8 mouse cellular contexts compared by ENCODE assay signal in genomic region chr16:17575870-17576824, GRCm38 (mm10). TPM values are rescaled to one million over a fixed set of nuclear protein-coding genes. Genes with fewer than 3 reads are reported as not detected.
A peak's percentile ranks its signal among the peaks of the same experiment; 100 is the strongest.
DNase-seq lines count a peak whose midpoint lies in the region; ATAC-seq and TF ChIP-seq lines count a peak whose summit lies in the region.

No protein-coding gene starts in this region.

- peak; percentile 31 to 44 for DNase-seq in adrenal gland, postnatal 4 days (ENCODE audit: low spot score in 2 of 2)
- peak; percentile 86 for DNase-seq in kidney, postnatal 10 days
- peak; percentile 44 for DNase-seq in urinary bladder, adult 2 months (ENCODE audit: low spot score)

- TF ChIP-seq CTCF in embryonic fibroblast, embryonic 13.5 days (IDR thresholded peaks at IDR 0.05; ENCODE audit: borderline replicate concordance, insufficient read depth, low read length) = no peak

- peak overlapping the region; percentile 37 for H3K4me3 ChIP-seq in embryonic fibroblast, embryonic 13.5 days (ENCODE audit: insufficient read depth, low read length)
- H3K4me3 ChIP-seq in heart, embryonic 13.5 days = peak overlapping the region; percentile 67
- H3K4me3 ChIP-seq in liver, embryonic 12.5 days = peak overlapping the region; percentile 51
- no peak overlapping the region for H3K4me3 ChIP-seq in myocyte

- TF ChIP-seq POLR2A in embryonic fibroblast, embryonic 13.5 days (IDR thresholded peaks at IDR 0.05; ENCODE audit: low read depth, low read length) = no peak
- no peak for TF ChIP-seq POLR2A in myocyte (IDR thresholded peaks at IDR 0.05; ENCODE audit: insufficient read length, low read depth)

- H3K36me3 ChIP-seq in heart, embryonic 13.5 days = no peaks in the 10 kb centered on the region
- H3K36me3 ChIP-seq in liver, embryonic 12.5 days = no peaks in the 10 kb centered on the region
- H3K36me3 ChIP-seq in myocyte (ENCODE audit: control insufficient read depth, insufficient read depth) = no peaks in the 10 kb centered on the region

- ATAC-seq in CD4-positive, CD25-positive, alpha-beta regulatory T cell, adult 4 months = peak; percentile 41
- ATAC-seq in heart, embryonic 13.5 days (ENCODE audit: extremely low read depth, insufficient number of reproducible peaks, low FRiP score, low TSS enrichment) = no peak
- ATAC-seq in liver, embryonic 12.5 days = no peak

- no peaks in the 10 kb centered on the region for H3K4me1 ChIP-seq in embryonic fibroblast, embryonic 13.5 days (ENCODE audit: control insufficient read depth, insufficient read depth, low read length)
- peaks cover 15% of the 10 kb centered on the region for H3K4me1 ChIP-seq in heart, embryonic 13.5 days
- peaks cover 12% of the 10 kb centered on the region for H3K4me1 ChIP-seq in liver, embryonic 12.5 days

- 12% methylated on average over 45 of the region's 45 CpGs for WGBS in heart, embryonic 13.5 days
- 12% methylated on average over 45 of the region's 45 CpGs for WGBS in liver, embryonic 12.5 days (ENCODE audit: insufficient replicate concordance)

- no peaks in the 10 kb centered on the region for H3K79me2 ChIP-seq in myocyte (ENCODE audit: control insufficient read depth, insufficient read depth)

- no peak overlapping the region for H3ac ChIP-seq in myocyte (ENCODE audit: control insufficient read depth, insufficient read length)

- peak overlapping the region; percentile 91 for H3K4me2 ChIP-seq in heart, embryonic 13.5 days
- H3K4me2 ChIP-seq in liver, embryonic 12.5 days = peak overlapping the region; percentile 73
- peak overlapping the region; percentile 78 for H3K4me2 ChIP-seq in myocyte (ENCODE audit: low read depth)

- H3K27ac ChIP-seq in embryonic fibroblast, embryonic 13.5 days (ENCODE audit: insufficient read depth, low read length) = no peak overlapping the region
- H3K27ac ChIP-seq in heart, embryonic 13.5 days (replicated peaks) = no peak overlapping the region
- no peak overlapping the region for H3K27ac ChIP-seq in liver, embryonic 12.5 days

- no peaks in the 10 kb centered on the region for H3K9me3 ChIP-seq in heart, embryonic 13.5 days
- H3K9me3 ChIP-seq in liver, embryonic 12.5 days (replicated peaks) = no peaks in the 10 kb centered on the region

- peak overlapping the region; percentile 81 for H3K9ac ChIP-seq in heart, embryonic 13.5 days
- no peak overlapping the region; the same call in 1 of the 2 replicates for H3K9ac ChIP-seq in liver, embryonic 12.5 days

- peaks cover 75% of the 10 kb centered on the region for H3K27me3 ChIP-seq in heart, embryonic 13.5 days (replicated peaks)
- peaks cover 74% of the 10 kb centered on the region for H3K27me3 ChIP-seq in liver, embryonic 12.5 days (replicated peaks)
- H3K27me3 ChIP-seq in myocyte (ENCODE audit: control insufficient read depth, insufficient read depth, insufficient read length) = peaks cover 8% of the 10 kb centered on the region

TF ChIP-seq in myocyte, 11 proteins besides CTCF, POLR2A, EP300 and RAD21:
- TF ChIP-seq MYOD1 (IDR thresholded peaks at IDR 0.05; ENCODE audit: control insufficient read depth in 1 of 3, insufficient read length in 2 of 3, low read depth in 2 of 3) (peak in 2 of 3 experiments; percentile 13 to 42), CEBPB (IDR thresholded peaks at IDR 0.05; ENCODE audit: insufficient read depth, poor library complexity, severe bottlenecking) (no peak), MYOG (IDR thresholded peaks at IDR 0.05; ENCODE audit: control insufficient read depth in 1 of 3, insufficient read depth in 1 of 3, insufficient read length in 2 of 3, low read depth in 2 of 3) (peak in 1 of 3 experiments; percentile 46)

RNA-seq across cellular contexts. Expression of gene Slc7a4, which starts 6.9 kb away (rescaled TPM):
- polyA plus RNA-seq in CD4-positive, CD25-positive, alpha-beta regulatory T cell, adult 4 months (2017; shearing (Covaris generic)) = 1 to 10 TPM; 2.3 to 4.3 TPM
- total RNA-seq in adrenal gland, postnatal 4 days (2021) = 10 to 100 TPM; 17.9 to 21.9 TPM
- polyA plus RNA-seq in embryonic fibroblast, embryonic 13.5 days (2011; ENCODE audit: insufficient read length, low read depth, missing spikeins) = 2.1 and 2.2 TPM in 2 replicates
- polyA plus RNA-seq in heart, embryonic 13.5 days (2015; fragmentation: Nextera tagmentation; extraction: Ambion mirVana) = 8.9 and 9.8 TPM in 2 replicates
- polyA plus RNA-seq in liver, embryonic 12.5 days (2016; fragmentation: Nextera tagmentation; extraction: Ambion mirVana) = 1.7 TPM in 2 replicates
- 1.1 TPM for polyA plus RNA-seq in myocyte (2012; fragmentation: generic; extraction: Trizol)
- 12.4 and 17.0 TPM in 2 replicates for polyA plus RNA-seq in urinary bladder, adult 2 months (2012; rRNA removed)

RNA-seq across cellular contexts. Expression of gene P2rx6, which starts 14.5 kb away (rescaled TPM):
- not detected for polyA plus RNA-seq in CD4-positive, CD25-positive, alpha-beta regulatory T cell, adult 4 months (2017; shearing (Covaris generic))
- under 1 TPM; 0.45 to 0.51 TPM for total RNA-seq in adrenal gland, postnatal 4 days (2021)
- polyA plus RNA-seq in embryonic fibroblast, embryonic 13.5 days (2011; ENCODE audit: insufficient read length, low read depth, missing spikeins) = 2.2 and 3.0 TPM in 2 replicates
- 0.65 and 0.79 TPM in 2 replicates for polyA plus RNA-seq in heart, embryonic 13.5 days (2015; fragmentation: Nextera tagmentation; extraction: Ambion mirVana)
- 0.08 TPM in 2 replicates for polyA plus RNA-seq in liver, embryonic 12.5 days (2016; fragmentation: Nextera tagmentation; extraction: Ambion mirVana)
- polyA plus RNA-seq in myocyte (2012; fragmentation: generic; extraction: Trizol) = 3.3 TPM
- polyA plus RNA-seq in urinary bladder, adult 2 months (2012; rRNA removed) = 4.4 and 5.5 TPM in 2 replicates

RNA-seq across cellular contexts. Expression of gene Lrrc74b, which starts 15.1 kb away (rescaled TPM):
- not detected for polyA plus RNA-seq in CD4-positive, CD25-positive, alpha-beta regulatory T cell, adult 4 months (2017; shearing (Covaris generic))
- total RNA-seq in adrenal gland, postnatal 4 days (2021) = under 1 TPM; 0.31 to 0.65 TPM
- polyA plus RNA-seq in embryonic fibroblast, embryonic 13.5 days (2011; ENCODE audit: insufficient read length, low read depth, missing spikeins) = 0.25 TPM in 1 of 2 replicates, not detected in the other
- 0.19 TPM in 2 replicates for polyA plus RNA-seq in heart, embryonic 13.5 days (2015; fragmentation: Nextera tagmentation; extraction: Ambion mirVana)
- 0.07 TPM in 1 of 2 replicates, not detected in the other for polyA plus RNA-seq in liver, embryonic 12.5 days (2016; fragmentation: Nextera tagmentation; extraction: Ambion mirVana)
- polyA plus RNA-seq in myocyte (2012; fragmentation: generic; extraction: Trizol) = 0.08 TPM
- polyA plus RNA-seq in urinary bladder, adult 2 months (2012; rRNA removed) = 0.22 and 0.23 TPM in 2 replicates

RNA-seq across cellular contexts. Expression of gene Smpd4, which starts 43.0 kb away (rescaled TPM):
- 10 to 100 TPM; 13.3 to 34.7 TPM for polyA plus RNA-seq in CD4-positive, CD25-positive, alpha-beta regulatory T cell, adult 4 months (2017; shearing (Covaris generic))
- 10 to 100 TPM; 50.2 to 52.4 TPM for total RNA-seq in adrenal gland, postnatal 4 days (2021)
- 28.7 and 44.8 TPM in 2 replicates for polyA plus RNA-seq in embryonic fibroblast, embryonic 13.5 days (2011; ENCODE audit: insufficient read length, low read depth, missing spikeins)
- polyA plus RNA-seq in heart, embryonic 13.5 days (2015; fragmentation: Nextera tagmentation; extraction: Ambion mirVana) = 23.8 and 24.7 TPM in 2 replicates
- 31.3 and 31.8 TPM in 2 replicates for polyA plus RNA-seq in liver, embryonic 12.5 days (2016; fragmentation: Nextera tagmentation; extraction: Ambion mirVana)
- 15.2 TPM for polyA plus RNA-seq in myocyte (2012; fragmentation: generic; extraction: Trizol)
- polyA plus RNA-seq in urinary bladder, adult 2 months (2012; rRNA removed) = 33.1 and 36.3 TPM in 2 replicates

RNA-seq across cellular contexts. Expression of gene Thap7, which starts 45.2 kb away (rescaled TPM):
- 10 to 100 TPM; 66.1 to 98.7 TPM for polyA plus RNA-seq in CD4-positive, CD25-positive, alpha-beta regulatory T cell, adult 4 months (2017; shearing (Covaris generic))
- total RNA-seq in adrenal gland, postnatal 4 days (2021) = 10 to 100 TPM; 35.6 to 39.7 TPM
- 23.8 and 27.0 TPM in 2 replicates for polyA plus RNA-seq in embryonic fibroblast, embryonic 13.5 days (2011; ENCODE audit: insufficient read length, low read depth, missing spikeins)
- polyA plus RNA-seq in heart, embryonic 13.5 days (2015; fragmentation: Nextera tagmentation; extraction: Ambion mirVana) = 31.7 and 35.4 TPM in 2 replicates
- polyA plus RNA-seq in liver, embryonic 12.5 days (2016; fragmentation: Nextera tagmentation; extraction: Ambion mirVana) = 34.2 and 36.6 TPM in 2 replicates
- 42.6 TPM for polyA plus RNA-seq in myocyte (2012; fragmentation: generic; extraction: Trizol)
- 52.6 and 59.0 TPM in 2 replicates for polyA plus RNA-seq in urinary bladder, adult 2 months (2012; rRNA removed)
